Mouse (Mus musculus): ENCODE results near the gene Slc4a4. TPM values are rescaled to one million over a fixed set of nuclear protein-coding genes. Genes with fewer than 3 reads are reported as not detected.
A peak's percentile ranks its signal among the peaks of the same experiment; 100 is the strongest.

Slc4a4 gene
- polyA plus RNA-seq, 1 experiment from 2014 or later, result 2.6 TPM

DNA sequence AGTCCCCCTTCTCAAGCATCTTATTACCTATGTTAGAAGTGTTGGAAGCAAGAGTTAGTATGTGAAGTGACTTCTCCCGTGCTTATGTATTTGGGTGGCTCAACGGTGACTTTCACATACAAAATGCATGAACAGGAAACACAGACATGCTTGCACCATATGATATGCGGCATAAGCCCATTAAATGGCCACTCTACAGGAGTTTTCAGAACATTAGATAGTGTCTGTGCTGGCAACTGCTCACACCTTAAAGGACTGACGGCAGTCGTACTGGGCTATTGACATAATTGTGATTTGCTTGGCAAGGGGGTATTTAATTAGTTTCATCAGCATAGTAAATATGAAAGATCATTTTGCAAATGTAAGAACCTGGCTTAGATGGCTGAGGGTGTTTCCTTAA lies 674 bp upstream of the Slc4a4 start:
- no peak overlapping the region for H3K27ac ChIP-seq (ENCODE audit: low read length)
- H3K9ac ChIP-seq (ENCODE audit: low read length), result no peak overlapping the region
- no peak for ATAC-seq (ENCODE audit: insufficient read depth, low FRiP score)
- no peaks in the 10 kb centered on the region for H3K9me3 ChIP-seq (replicated peaks; ENCODE audit: control insufficient read depth, low read length)
- H3K4me3 ChIP-seq (replicated peaks; ENCODE audit: low read length), result peak overlapping the region; percentile 80; the same call in 1 of the 2 replicates
- peaks cover 11% of the 10 kb centered on the region for H3K4me1 ChIP-seq (ENCODE audit: control insufficient read depth, insufficient read depth, low read length)
- no peaks in the 10 kb centered on the region for H3K36me3 ChIP-seq (ENCODE audit: control insufficient read depth, insufficient read depth, low read length)
- WGBS, result 50% methylated on average over 5 of the region's 5 CpGs
- no peaks in the 10 kb centered on the region; the same call in 1 of the 2 replicates for H3K27me3 ChIP-seq (ENCODE audit: control insufficient read depth, insufficient read depth, low read length)
- H3K4me2 ChIP-seq (ENCODE audit: low read depth, low read length), result peak overlapping the region; percentile 91

GRCm38 (mm10) chr5:88886349-88886667 lies 310 bp upstream of the Slc4a4 start:
- Histone ChIP-seq H3K9ac (ENCODE audit: low read length) (peak overlapping the region; percentile 87), H3K4me1 (ENCODE audit: control insufficient read depth, insufficient read depth, low read length) (peaks cover 11% of the 10 kb centered on the region), H3K9me3 (replicated peaks; ENCODE audit: control insufficient read depth, low read length) (no peaks in the 10 kb centered on the region), H3K4me3 (replicated peaks; ENCODE audit: low read length) (peak overlapping the region; percentile 80), H3K27me3 (ENCODE audit: control insufficient read depth, insufficient read depth, low read length) (no peaks in the 10 kb centered on the region; the same call in 1 of the 2 replicates), H3K4me2 (ENCODE audit: low read depth, low read length) (peak overlapping the region; percentile 91), H3K27ac (ENCODE audit: low read length) (no peak overlapping the region), H3K36me3 (ENCODE audit: control insufficient read depth, insufficient read depth, low read length) (no peaks in the 10 kb centered on the region)
- no peak for ATAC-seq (ENCODE audit: insufficient read depth, low FRiP score)
- 2% methylated on average over 14 of the region's 14 CpGs for WGBS

DNA sequence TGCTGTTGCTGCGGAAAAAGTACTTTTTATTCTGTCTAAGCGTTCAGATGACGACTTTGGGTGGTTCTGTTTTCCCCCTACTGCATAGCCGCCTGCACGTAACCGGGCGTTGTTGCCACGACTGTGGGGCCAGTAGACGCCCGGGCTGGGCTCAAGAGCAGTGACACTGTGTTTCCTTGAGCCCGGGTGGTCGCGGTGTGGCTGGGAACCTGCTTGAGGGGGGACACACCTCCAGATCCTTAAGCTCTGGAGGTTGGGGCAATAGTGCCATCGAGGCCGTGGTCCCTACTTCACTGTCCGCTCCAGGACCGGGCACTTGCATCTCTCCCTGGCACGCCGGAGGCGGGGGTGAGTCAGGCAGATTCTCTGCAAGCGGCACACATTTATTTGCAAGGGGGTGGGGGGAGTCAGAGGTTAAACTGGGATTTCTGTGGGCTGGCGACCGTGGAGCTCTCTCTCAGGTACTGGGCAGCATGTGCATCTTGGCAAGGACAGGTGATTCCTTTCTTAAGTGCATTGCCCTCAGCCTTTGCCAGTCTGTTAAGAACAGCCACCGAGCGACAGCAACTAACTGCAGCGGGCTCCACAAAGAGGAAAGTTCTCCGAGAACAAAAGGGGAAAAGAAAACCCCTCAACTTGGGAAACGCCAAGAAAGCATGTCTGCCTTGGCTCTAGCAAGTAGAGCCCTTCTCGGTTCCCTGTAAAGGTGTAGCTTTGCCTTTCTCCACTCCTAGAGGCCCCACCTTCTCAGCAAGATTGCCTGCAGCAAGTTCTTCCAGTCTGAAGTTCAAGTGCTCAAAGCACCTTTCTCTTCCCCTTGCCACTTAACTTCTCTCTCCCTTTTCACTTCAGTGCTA lies 1.2 kb downstream of the Slc4a4 start:
- H3K36me3 ChIP-seq (ENCODE audit: control insufficient read depth, insufficient read depth, low read length), result no peaks in the 10 kb centered on the region
- peak overlapping the region; percentile 87 for H3K9ac ChIP-seq (ENCODE audit: low read length)
- no peaks in the 10 kb centered on the region; the same call in 1 of the 2 replicates for H3K27me3 ChIP-seq (ENCODE audit: control insufficient read depth, insufficient read depth, low read length)
- H3K4me2 ChIP-seq (ENCODE audit: low read depth, low read length), result peak overlapping the region; percentile 91
- peak overlapping the region; percentile 41; the same call in 1 of the 2 replicates for H3K27ac ChIP-seq (ENCODE audit: low read length)
- no peaks in the 10 kb centered on the region for H3K9me3 ChIP-seq (replicated peaks; ENCODE audit: control insufficient read depth, low read length)
- peaks cover 11% of the 10 kb centered on the region for H3K4me1 ChIP-seq (ENCODE audit: control insufficient read depth, insufficient read depth, low read length)
- peak; percentile 18 for ATAC-seq (ENCODE audit: insufficient read depth, low FRiP score)
- 2% methylated on average over 29 of the region's 29 CpGs for WGBS
- peak overlapping the region; percentile 80 for H3K4me3 ChIP-seq (replicated peaks; ENCODE audit: low read length)

- Histone ChIP-seq H3K36me3 (ENCODE audit: control insufficient read depth, insufficient read depth, low read length) (no peaks in the 10 kb centered on the region), H3K27ac (ENCODE audit: low read length) (peak overlapping the region; percentile 41; the same call in 1 of the 2 replicates), H3K27me3 (ENCODE audit: control insufficient read depth, insufficient read depth, low read length) (no peaks in the 10 kb centered on the region; the same call in 1 of the 2 replicates), H3K4me2 (ENCODE audit: low read depth, low read length) (peak overlapping the region; percentile 91), H3K9ac (ENCODE audit: low read length) (peak overlapping the region; percentile 87), H3K4me1 (ENCODE audit: control insufficient read depth, insufficient read depth, low read length) (peaks cover 11% of the 10 kb centered on the region), H3K9me3 (replicated peaks; ENCODE audit: control insufficient read depth, low read length) (no peaks in the 10 kb centered on the region), H3K4me3 (replicated peaks; ENCODE audit: low read length) (peak overlapping the region; percentile 80)
- 29% methylated on average over 8 of the region's 8 CpGs for WGBS
- ATAC-seq (ENCODE audit: insufficient read depth, low FRiP score), result no peak
Observed at GRCm38 (mm10) chr5:88888413-88888700, 1.7 kb downstream of the Slc4a4 start.

DNA sequence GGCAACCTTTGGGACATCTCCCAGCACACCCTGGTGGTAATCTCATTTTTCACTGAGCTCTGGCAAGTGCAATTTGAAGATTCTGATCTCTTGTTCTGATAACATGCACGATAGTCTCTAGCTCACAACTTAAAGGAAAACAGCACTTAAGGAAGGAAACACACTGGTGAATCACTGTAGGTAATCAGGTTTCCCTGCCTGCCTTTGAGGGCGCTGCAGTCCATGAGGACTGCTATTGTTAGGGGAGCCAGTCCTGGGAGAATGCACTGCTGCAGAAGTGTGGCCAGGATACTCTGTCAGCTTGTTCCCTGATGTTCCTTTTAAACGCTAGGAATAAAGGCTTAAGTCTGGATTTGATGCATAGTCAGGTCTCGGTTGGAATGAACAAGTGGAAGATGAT lies 2.7 kb downstream of the Slc4a4 start:
- H3K36me3 ChIP-seq (ENCODE audit: control insufficient read depth, insufficient read depth, low read length), result no peaks in the 10 kb centered on the region
- no peak overlapping the region for H3K4me2 ChIP-seq (ENCODE audit: low read depth, low read length)
- no peak overlapping the region for H3K27ac ChIP-seq (ENCODE audit: low read length)
- H3K4me1 ChIP-seq (ENCODE audit: control insufficient read depth, insufficient read depth, low read length), result peaks cover 11% of the 10 kb centered on the region
- no peaks in the 10 kb centered on the region; the same call in 1 of the 2 replicates for H3K27me3 ChIP-seq (ENCODE audit: control insufficient read depth, insufficient read depth, low read length)
- no peaks in the 10 kb centered on the region for H3K9me3 ChIP-seq (replicated peaks; ENCODE audit: control insufficient read depth, low read length)
- H3K4me3 ChIP-seq (replicated peaks; ENCODE audit: low read length), result no peak overlapping the region
- 26% methylated on average over 4 of the region's 4 CpGs for WGBS
- no peak overlapping the region for H3K9ac ChIP-seq (ENCODE audit: low read length)
- no peak for ATAC-seq (ENCODE audit: insufficient read depth, low FRiP score)

GRCm38 (mm10) chr5:88890146-88890545 lies 3.5 kb downstream of the Slc4a4 start:
- Histone ChIP-seq H3K4me2 (ENCODE audit: low read depth, low read length) (no peak overlapping the region), H3K4me3 (replicated peaks; ENCODE audit: low read length) (no peak overlapping the region), H3K27ac (ENCODE audit: low read length) (no peak overlapping the region), H3K27me3 (ENCODE audit: control insufficient read depth, insufficient read depth, low read length) (no peaks in the 10 kb centered on the region; the same call in 1 of the 2 replicates), H3K9ac (ENCODE audit: low read length) (no peak overlapping the region), H3K4me1 (ENCODE audit: control insufficient read depth, insufficient read depth, low read length) (peaks cover 11% of the 10 kb centered on the region), H3K9me3 (replicated peaks; ENCODE audit: control insufficient read depth, low read length) (no peaks in the 10 kb centered on the region), H3K36me3 (ENCODE audit: control insufficient read depth, insufficient read depth, low read length) (no peaks in the 10 kb centered on the region)
- no peak for ATAC-seq (ENCODE audit: insufficient read depth, low FRiP score)
- 90% methylated on average over 4 of the region's 4 CpGs for WGBS

DNA sequence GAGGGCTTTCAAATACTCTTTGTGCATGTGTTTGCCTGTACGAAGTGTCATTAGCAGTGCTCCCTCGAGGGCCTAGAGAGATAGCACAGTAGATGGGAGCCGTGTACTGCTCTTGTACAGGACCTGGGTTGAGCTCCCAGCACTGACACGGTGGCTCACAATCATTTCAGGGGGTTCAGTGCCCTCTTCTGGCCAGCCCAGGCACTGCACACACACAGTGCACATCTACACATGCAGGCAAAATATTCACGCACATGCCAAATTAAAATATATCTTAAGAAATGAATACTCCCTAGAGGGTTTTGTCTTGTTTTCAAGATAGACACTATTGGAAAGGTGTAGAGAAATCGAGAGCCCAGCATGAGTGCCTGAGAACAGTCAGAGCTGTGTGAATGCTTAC lies 10.0 kb downstream of the Slc4a4 start:
- Histone ChIP-seq H3K4me3 (replicated peaks; ENCODE audit: low read length) (no peak overlapping the region), H3K27ac (ENCODE audit: low read length) (no peak overlapping the region), H3K36me3 (ENCODE audit: control insufficient read depth, insufficient read depth, low read length) (no peaks in the 10 kb centered on the region), H3K9ac (ENCODE audit: low read length) (no peak overlapping the region), H3K9me3 (replicated peaks; ENCODE audit: control insufficient read depth, low read length) (0 out of 2 replicates have a peak, but pooled peaks cover 3% of the 10 kb centered on the region), H3K27me3 (ENCODE audit: control insufficient read depth, insufficient read depth, low read length) (no peaks in the 10 kb centered on the region), H3K4me1 (ENCODE audit: control insufficient read depth, insufficient read depth, low read length) (no peaks in the 10 kb centered on the region), H3K4me2 (ENCODE audit: low read depth, low read length) (no peak overlapping the region)
- WGBS, result 85% methylated on average over 6 of the region's 6 CpGs
- no peak for ATAC-seq (ENCODE audit: insufficient read depth, low FRiP score)

- no peak overlapping the region for H3K9ac ChIP-seq (ENCODE audit: low read length)
Observed at GRCm38 (mm10) chr5:88903111-88903510, 16.5 kb downstream of the Slc4a4 start.

DNA sequence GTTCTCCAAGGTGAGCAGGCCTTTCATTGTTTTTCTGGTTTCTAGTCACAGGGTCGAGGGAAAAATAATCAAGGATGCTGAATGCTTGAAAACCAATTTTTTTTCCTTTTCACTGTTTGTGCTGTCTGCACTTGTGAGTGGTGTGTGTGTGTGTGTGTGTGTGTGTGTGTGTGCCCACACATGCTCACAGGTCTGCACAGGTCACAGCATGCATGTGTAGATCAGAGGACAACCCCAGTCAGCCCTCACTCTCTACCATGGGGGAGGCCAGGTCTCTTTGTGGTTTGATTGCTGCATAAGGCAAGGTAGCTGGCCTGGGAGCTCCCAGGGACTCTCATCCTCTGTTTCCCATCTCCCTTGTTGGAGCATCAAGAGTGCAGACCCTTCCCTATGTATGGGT lies 16.9 kb downstream of the Slc4a4 start:
- H3K9ac ChIP-seq (ENCODE audit: low read length), result no peak overlapping the region
- no peaks in the 10 kb centered on the region for H3K4me1 ChIP-seq (ENCODE audit: control insufficient read depth, insufficient read depth, low read length)
- no peaks in the 10 kb centered on the region for H3K9me3 ChIP-seq (replicated peaks; ENCODE audit: control insufficient read depth, low read length)
- no peak for ATAC-seq (ENCODE audit: insufficient read depth, low FRiP score)
- 50% methylated on average over 1 of the region's 1 CpGs for WGBS
- H3K36me3 ChIP-seq (ENCODE audit: control insufficient read depth, insufficient read depth, low read length), result no peaks in the 10 kb centered on the region
- no peak overlapping the region for H3K4me3 ChIP-seq (replicated peaks; ENCODE audit: low read length)
- no peaks in the 10 kb centered on the region for H3K27me3 ChIP-seq (ENCODE audit: control insufficient read depth, insufficient read depth, low read length)
- no peak overlapping the region for H3K4me2 ChIP-seq (ENCODE audit: low read depth, low read length)
- H3K27ac ChIP-seq (ENCODE audit: low read length), result no peak overlapping the region

More at GRCm38 (mm10) chr5:88903111-88903510, 16.5 kb downstream of the Slc4a4 start:
- H3K36me3 ChIP-seq (ENCODE audit: control insufficient read depth, insufficient read depth, low read length), result no peaks in the 10 kb centered on the region
- no peak overlapping the region for H3K4me3 ChIP-seq (replicated peaks; ENCODE audit: low read length)
- H3K27me3 ChIP-seq (ENCODE audit: control insufficient read depth, insufficient read depth, low read length), result no peaks in the 10 kb centered on the region
- H3K4me2 ChIP-seq (ENCODE audit: low read depth, low read length), result no peak overlapping the region
- no peak overlapping the region for H3K27ac ChIP-seq (ENCODE audit: low read length)
- no peak for ATAC-seq (ENCODE audit: insufficient read depth, low FRiP score)
- H3K4me1 ChIP-seq (ENCODE audit: control insufficient read depth, insufficient read depth, low read length), result no peaks in the 10 kb centered on the region
- 48% methylated on average over 4 of the region's 4 CpGs for WGBS
- H3K9me3 ChIP-seq (replicated peaks; ENCODE audit: control insufficient read depth, low read length), result no peaks in the 10 kb centered on the region

Measured in stomach, embryonic 16.5 days (tissue).